Comparison of ENCODE assay signal across 21 mouse cellular contexts in genomic region chr15:10985756-10986155, GRCm38 (mm10). TPM values are rescaled to one million over a fixed set of nuclear protein-coding genes. Genes with fewer than 3 reads are reported as not detected.
A peak's percentile ranks its signal among the peaks of the same experiment; 100 is the strongest.
DNase-seq lines count a peak whose midpoint lies in the region; ATAC-seq and TF ChIP-seq lines count a peak whose summit lies in the region.
"Had no signal": no experiment of that assay in that cellular context is flagged by ENCODE, and none has a peak within 500 bp of the region (broad histone marks: within the 10 kb centered on the region; RNA-seq: fewer than 3 reads in every experiment).

No protein-coding gene starts in this region.

- DNase-seq in kidney, adult 18-20 months, result peak; percentile 47
- DNase-seq in liver, embryonic 14.5 days (ENCODE audit: low read depth in 3 of 3, low spot score in 3 of 3), result peak in 2 of 3 experiments; percentile 13 to 16
- DNase-seq in yolk sac, embryonic 10.5 days (ENCODE audit: low spot score), result peak; percentile 67
- DNase-seq in right cerebral cortex, postnatal 25 days, result no peak
- no peak for DNase-seq in gastrocnemius, adult 8-10 months (ENCODE audit: low spot score in 2 of 2)
- DNase-seq: cerebellum, adult 9-10 months; heart, adult 11 months; thymus, adult 2 months had no signal

- no peak for TF ChIP-seq CTCF in liver, embryonic 14.5 days (IDR thresholded peaks at IDR 0.05; ENCODE audit: low read depth)

- TF ChIP-seq EP300 in liver, embryonic 14.5 days (IDR thresholded peaks at IDR 0.05; ENCODE audit: low read depth), result no peak

- no peak overlapping the region for H3K4me2 ChIP-seq in kidney, embryonic 16.5 days (replicated peaks; ENCODE audit: low read depth, low read length)
- no peak overlapping the region for H3K4me2 ChIP-seq in liver, embryonic 14.5 days (ENCODE audit: low read depth)
- H3K4me2 ChIP-seq: forebrain, embryonic 12.5 days; limb, embryonic 13.5 days; midbrain, embryonic 13.5 days; neural tube, embryonic 15.5 days had no signal

- H3K27me3 ChIP-seq in kidney, embryonic 16.5 days (ENCODE audit: insufficient read depth, low read length), result no peaks in the 10 kb centered on the region
- H3K27me3 ChIP-seq in liver, embryonic 14.5 days (ENCODE audit: control insufficient read depth, insufficient read depth, low read length), result no peaks in the 10 kb centered on the region
- H3K27me3 ChIP-seq: forebrain, embryonic 12.5 days; limb, embryonic 13.5 days; midbrain, embryonic 13.5 days; neural tube, embryonic 15.5 days had no signal

- peak overlapping the region; percentile 56 for H3K27ac ChIP-seq in kidney, embryonic 16.5 days (ENCODE audit: low read length)
- no peak overlapping the region for H3K27ac ChIP-seq in liver, embryonic 14.5 days
- H3K27ac ChIP-seq: forebrain, embryonic 12.5 days; limb, embryonic 13.5 days; midbrain, embryonic 13.5 days; neural tube, embryonic 15.5 days had no signal

- 77% methylated on average over 6 of the region's 6 CpGs for WGBS in kidney, embryonic 16.5 days
- WGBS in liver, embryonic 14.5 days (ENCODE audit: insufficient replicate concordance), result 60% methylated on average over 6 of the region's 6 CpGs

- H3K36me3 ChIP-seq in kidney, embryonic 16.5 days (ENCODE audit: insufficient read depth, low read length), result peaks cover 25% of the 10 kb centered on the region; the same call in 1 of the 2 replicates
- no peaks in the 10 kb centered on the region for H3K36me3 ChIP-seq in liver, embryonic 14.5 days (replicated peaks; ENCODE audit: control insufficient read depth, insufficient read depth, low read depth)
- H3K36me3 ChIP-seq: forebrain, embryonic 12.5 days; neural tube, embryonic 15.5 days had no signal

- no peak for ATAC-seq in kidney, embryonic 16.5 days (ENCODE audit: low FRiP score, low TSS enrichment)
- ATAC-seq in liver, embryonic 14.5 days (ENCODE audit: insufficient read depth), result no peak
- ATAC-seq in monocyte, adult 5-6 weeks (replicated peaks; ENCODE audit: insufficient number of reproducible peaks, low FRiP score, low TSS enrichment, poor library complexity, severe bottlenecking), result no peak
- ATAC-seq: lung, postnatal 0 days; midbrain, embryonic 13.5 days had no signal

- no peak overlapping the region for H3K4me3 ChIP-seq in kidney, embryonic 16.5 days (ENCODE audit: low read length)
- H3K4me3 ChIP-seq in liver, embryonic 14.5 days (ENCODE audit: insufficient read depth in 1 of 2, low read depth in 2 of 2, low read length in 2 of 2), result no peak overlapping the region
- H3K4me3 ChIP-seq: forebrain, embryonic 12.5 days; limb, embryonic 13.5 days; midbrain, embryonic 13.5 days; myocyte; neural tube, embryonic 15.5 days had no signal

- peaks cover 9% of the 10 kb centered on the region; the same call in 1 of the 2 replicates for H3K4me1 ChIP-seq in kidney, embryonic 16.5 days (ENCODE audit: insufficient read depth, low read length)
- H3K4me1 ChIP-seq in liver, embryonic 14.5 days (replicated peaks; ENCODE audit: control insufficient read depth in 2 of 2, insufficient read depth in 2 of 2, low read length in 1 of 2), result peaks cover 0 to 8% of the 10 kb centered on the region in 2 experiments; a peak in 2 of 4 replicates

- H3K9me3 ChIP-seq in kidney, embryonic 16.5 days (ENCODE audit: low read length), result no peaks in the 10 kb centered on the region
- H3K9me3 ChIP-seq in liver, embryonic 14.5 days (ENCODE audit: control insufficient read depth, low read length), result no peaks in the 10 kb centered on the region
- H3K9me3 ChIP-seq: forebrain, embryonic 12.5 days; limb, embryonic 13.5 days; midbrain, embryonic 13.5 days; neural tube, embryonic 15.5 days had no signal

- H3K9ac ChIP-seq in kidney, embryonic 16.5 days (replicated peaks; ENCODE audit: low read length), result no peak overlapping the region; the same call in 1 of the 2 replicates
- H3K9ac ChIP-seq in liver, embryonic 14.5 days (replicated peaks), result no peak overlapping the region
- H3K9ac ChIP-seq: forebrain, embryonic 12.5 days; limb, embryonic 13.5 days; midbrain, embryonic 13.5 days; neural tube, embryonic 15.5 days had no signal

RNA-seq across cellular contexts. Expression of gene Amacr, which starts 4.2 kb away (rescaled TPM):
- 37.1 and 44.4 TPM in 2 replicates for polyA plus RNA-seq in kidney, embryonic 16.5 days (2015; fragmentation: Nextera tagmentation; extraction: Ambion mirVana)
- polyA plus RNA-seq in liver, embryonic 14.5 days (2012; rRNA removed), result 8.5 and 10.9 TPM in 2 replicates
- 19.3 and 20.3 TPM in 2 replicates for polyA plus RNA-seq in liver, embryonic 14.5 days (2014; fragmentation: Nextera tagmentation; extraction: Ambion mirVana)
- 2.7 to 3.7 TPM in 2 of 3 replicates, not detected in the other for total RNA-seq in monocyte, adult 5-6 weeks (2017)
- 10 to 100 TPM; 16.4 to 20.0 (median 17.6) TPM for total RNA-seq in gastrocnemius, adult 8-10 months (2022)

RNA-seq across cellular contexts. Expression of gene Slc45a2, which starts 14.8 kb away (rescaled TPM):
- 0.05 TPM in 1 of 2 replicates, not detected in the other for polyA plus RNA-seq in kidney, embryonic 16.5 days (2015; fragmentation: Nextera tagmentation; extraction: Ambion mirVana)
- 0.01 TPM in 2 replicates for polyA plus RNA-seq in liver, embryonic 14.5 days (2012; rRNA removed)
- polyA plus RNA-seq in liver, embryonic 14.5 days (2014; fragmentation: Nextera tagmentation; extraction: Ambion mirVana), result 0.16 TPM in 1 of 2 replicates, not detected in the other
- not detected in 3 replicates for total RNA-seq in monocyte, adult 5-6 weeks (2017)
- total RNA-seq in gastrocnemius, adult 8-10 months (2022), result not detected
- total RNA-seq: adrenal gland, postnatal 4 days; hematopoietic stem cell, adult 5-6 weeks; megakaryocyte progenitor cell, adult 5-6 weeks had no signal
- polyA plus RNA-seq: heart, embryonic 14.5 days; lung, postnatal 0 days; midbrain, embryonic 13.5 days; myocyte; neural tube, embryonic 15.5 days; thymus, adult 2 months had no signal

RNA-seq across cellular contexts. Expression of gene C1qtnf3, which starts 33.6 kb away (rescaled TPM):
- 12.3 and 15.1 TPM in 2 replicates for polyA plus RNA-seq in kidney, embryonic 16.5 days (2015; fragmentation: Nextera tagmentation; extraction: Ambion mirVana)
- 0.02 TPM in 1 of 2 replicates, not detected in the other for polyA plus RNA-seq in liver, embryonic 14.5 days (2012; rRNA removed)
- not detected in 2 replicates for polyA plus RNA-seq in liver, embryonic 14.5 days (2014; fragmentation: Nextera tagmentation; extraction: Ambion mirVana)
- not detected in 3 replicates for total RNA-seq in monocyte, adult 5-6 weeks (2017)
- total RNA-seq in gastrocnemius, adult 8-10 months (2022), result under 1 TPM in 3 of 4 experiments, not detected in 1; 0.21 to 0.45 (median 0.24) TPM
- total RNA-seq: hematopoietic stem cell, adult 5-6 weeks; megakaryocyte progenitor cell, adult 5-6 weeks had no signal

RNA-seq across cellular contexts. Expression of gene Rxfp3, which starts 52.0 kb away (rescaled TPM):
- 0.33 and 0.37 TPM in 2 replicates for polyA plus RNA-seq in kidney, embryonic 16.5 days (2015; fragmentation: Nextera tagmentation; extraction: Ambion mirVana)
- not detected in 2 replicates for polyA plus RNA-seq in liver, embryonic 14.5 days (2012; rRNA removed)
- not detected in 2 replicates for polyA plus RNA-seq in liver, embryonic 14.5 days (2014; fragmentation: Nextera tagmentation; extraction: Ambion mirVana)
- total RNA-seq in monocyte, adult 5-6 weeks (2017), result not detected in 3 replicates
- total RNA-seq in gastrocnemius, adult 8-10 months (2022), result not detected
- total RNA-seq: gastrocnemius, adult 18-20 months; hematopoietic stem cell, adult 5-6 weeks; megakaryocyte progenitor cell, adult 5-6 weeks had no signal
- polyA plus RNA-seq: lung, postnatal 0 days had no signal

Comparison
In these comparisons a context has a peak if more than half of its experiments do, and no peak if none do; other contexts are left out.
1. DNase-seq: peak in kidney, adult 18-20 months (single experiment), liver, embryonic 14.5 days (2 of 3) and yolk sac, embryonic 10.5 days (single experiment); none in right cerebral cortex, postnatal 25 days (single experiment) and gastrocnemius, adult 8-10 months (0 of 2).